Mouse (Mus musculus) mesoderm, embryonic 11.5 days (tissue): ENCODE data around the gene Prcc.
A peak's percentile ranks its signal among the peaks of the same experiment; 100 is the strongest.
"Not testable (repeated sequence)": the region's sequence is repeated elsewhere in the genome, so short reads cannot be mapped to it uniquely, and the experiment has no call there.

Experiments used
- DNase-seq: peaks from one replicate; pipeline ENCODE4 v3.0.0-alpha.2; 2012; ENCODE audit warnings: low read depth, low spot score

The Prcc gene

DNA sequence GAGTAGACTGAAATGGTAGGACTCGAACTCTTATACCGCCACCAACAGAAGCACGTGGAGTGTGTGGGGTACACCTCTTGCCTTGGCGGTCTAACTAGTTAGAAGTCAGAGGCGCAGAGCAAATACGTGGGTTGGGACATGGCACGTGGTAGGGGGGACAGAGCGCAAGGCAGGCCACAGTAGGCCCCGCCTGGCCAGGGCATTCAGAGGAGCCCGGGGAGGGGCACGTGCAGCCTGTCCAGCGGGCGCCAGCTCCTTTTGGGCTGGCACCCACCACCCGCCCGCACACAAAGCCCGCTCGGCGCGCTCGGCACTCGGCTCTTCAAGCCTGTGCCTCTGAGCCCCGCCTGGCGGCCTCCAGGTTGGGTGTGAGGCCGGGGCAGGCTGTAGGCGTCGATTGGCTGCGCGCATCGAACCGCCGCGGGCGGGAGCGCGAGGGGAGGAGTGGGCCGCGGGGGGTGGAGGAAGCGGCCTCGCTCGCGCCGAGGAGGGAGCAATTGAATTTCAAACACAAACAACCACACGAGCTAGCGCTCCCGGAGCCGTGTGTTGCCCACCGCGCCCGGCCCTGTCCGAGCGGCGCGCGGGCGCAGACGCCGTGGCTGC lies 20.6 kb upstream of the Prcc start, which contains the start of gene Hdgf:
TSS of gene Hdgf (plus strand) at position 442 of the 606 bp plus-strand sequence.
- peak; percentile 98 for DNase-seq

DNA sequence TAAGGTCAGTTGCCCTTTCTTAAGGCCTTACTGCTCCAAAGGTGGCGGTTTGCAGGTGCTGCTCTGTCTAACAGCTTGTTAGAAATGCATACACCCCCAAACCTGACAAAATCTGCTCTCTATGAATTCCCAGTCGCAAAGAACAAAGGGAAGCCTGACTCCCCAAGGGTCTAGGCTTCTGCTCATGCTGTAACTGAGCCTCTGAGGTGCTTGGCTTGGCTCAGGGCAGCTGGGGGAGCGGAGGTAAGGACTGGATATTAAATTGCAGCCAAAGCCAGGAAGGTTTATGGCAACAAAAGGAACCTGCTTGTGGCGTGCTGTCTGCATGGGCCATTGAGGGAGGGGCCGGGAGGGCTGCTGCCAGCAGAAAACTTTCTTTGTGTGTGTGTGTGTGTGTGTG lies 18.4 kb upstream of the Prcc start:
- DNase-seq = no peak

DNA sequence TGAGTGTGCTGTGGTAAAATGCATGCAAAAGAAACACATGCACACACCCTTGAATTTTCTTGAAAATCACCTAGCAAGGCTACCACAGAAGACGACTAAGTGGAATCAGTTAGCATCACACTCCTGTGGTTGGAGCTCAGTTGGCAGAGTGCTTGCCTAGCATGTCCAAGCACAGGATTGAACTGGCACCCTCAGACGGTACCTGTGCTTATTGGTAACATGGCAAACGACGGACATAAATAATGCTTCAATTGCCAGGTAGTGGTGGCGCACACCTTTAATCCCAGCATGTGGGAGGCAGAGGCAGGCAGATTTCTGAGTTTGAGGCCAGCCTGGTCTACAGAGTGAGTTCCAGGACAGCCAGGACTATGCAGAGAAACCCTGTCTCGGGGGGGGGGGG lies 16.6 kb upstream of the Prcc start:
- not testable (repeated sequence) for DNase-seq

DNA sequence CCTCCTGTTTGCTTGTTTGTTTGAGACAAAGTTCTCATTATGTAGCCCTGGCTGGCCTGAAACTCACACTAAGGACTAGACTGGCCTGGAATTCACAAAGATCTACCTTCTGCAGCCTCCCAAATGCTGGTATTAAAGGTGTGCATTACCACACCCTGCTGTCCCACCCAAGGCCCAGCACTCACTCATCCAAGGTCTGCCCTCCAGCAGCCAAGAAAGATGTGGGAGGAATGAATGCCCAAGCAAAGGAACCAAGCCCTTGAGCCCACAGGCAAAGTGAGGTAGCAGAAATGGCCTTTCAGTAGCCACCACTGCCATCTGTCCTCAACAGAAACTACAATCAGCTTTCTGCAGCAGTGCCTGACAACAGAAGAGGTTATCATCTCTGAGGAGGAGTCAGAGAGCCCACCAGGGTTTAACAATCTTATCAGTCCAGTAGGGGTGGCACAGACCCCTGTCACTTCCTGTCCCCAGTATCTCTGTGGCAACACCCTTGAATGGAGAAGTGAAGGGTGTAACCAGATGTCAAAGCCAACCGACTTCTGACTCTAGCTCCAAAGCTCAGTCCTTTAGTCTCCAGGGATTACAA lies 15.7 kb upstream of the Prcc start:
- DNase-seq = no peak

DNA sequence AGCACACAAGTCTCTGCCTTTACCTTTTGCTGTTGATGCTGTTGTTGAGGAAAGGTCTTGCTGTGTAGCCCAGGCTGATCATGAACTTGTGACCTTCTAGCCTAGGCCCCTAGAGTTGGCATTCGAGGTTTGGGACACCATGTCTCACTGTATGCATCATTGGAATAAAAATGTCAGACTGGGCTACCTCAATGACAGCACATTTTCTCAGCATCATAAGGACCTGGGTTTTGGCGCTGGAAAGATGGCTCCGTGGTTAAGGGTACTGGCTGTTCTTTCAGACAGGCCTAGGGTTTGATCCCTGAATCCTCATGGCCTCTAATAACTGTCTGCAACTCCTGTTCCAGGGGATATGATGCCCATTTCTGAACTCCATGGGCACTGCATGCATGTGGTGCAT lies 14.4 kb upstream of the Prcc start:
- DNase-seq = no peak

DNA sequence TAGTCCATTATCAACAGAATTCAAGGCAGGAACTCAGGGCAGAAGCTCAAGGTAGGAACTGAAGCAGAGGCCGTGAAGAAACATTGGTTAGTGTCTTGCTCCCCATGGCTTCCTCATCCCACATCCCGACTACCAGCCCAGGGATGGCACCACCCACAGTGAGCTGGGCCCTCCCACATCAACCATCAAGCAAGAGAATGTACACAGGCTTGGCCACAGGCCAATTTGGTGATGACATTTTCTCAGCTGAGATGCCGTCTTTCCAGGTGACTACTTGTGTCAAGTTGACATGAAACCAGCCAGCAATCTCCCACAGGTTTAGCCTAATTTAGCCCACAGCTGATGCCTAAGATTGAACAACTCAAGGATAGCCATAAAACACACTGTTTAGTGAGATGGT lies 13.9 kb upstream of the Prcc start:
- DNase-seq = no peak

DNA sequence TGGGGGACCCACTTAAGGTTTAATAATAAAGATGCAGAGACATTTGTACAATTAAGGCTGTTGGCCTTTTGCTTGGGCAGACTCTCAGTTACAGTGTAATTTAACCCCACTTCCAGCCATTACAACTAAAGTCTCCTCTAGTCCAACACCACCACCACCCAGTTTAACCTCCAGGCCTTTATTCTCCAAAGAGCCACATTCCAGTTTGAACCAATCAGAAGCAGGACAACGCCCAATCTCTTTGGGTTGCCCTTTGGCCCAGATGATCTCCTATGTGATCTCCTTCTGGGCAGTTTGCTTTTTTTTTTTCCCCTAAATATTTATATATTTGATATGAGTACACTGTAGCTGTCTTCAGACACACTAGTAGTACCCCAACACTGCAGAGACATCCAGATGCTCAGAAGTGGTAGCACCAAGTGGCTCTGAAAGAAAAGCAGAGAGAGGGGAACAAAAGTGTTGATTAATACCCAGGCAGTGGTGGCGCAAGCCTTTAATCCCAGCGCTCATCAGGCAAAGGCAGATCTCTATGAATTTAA lies 8.0 kb upstream of the Prcc start:
- DNase-seq = no peak

DNA sequence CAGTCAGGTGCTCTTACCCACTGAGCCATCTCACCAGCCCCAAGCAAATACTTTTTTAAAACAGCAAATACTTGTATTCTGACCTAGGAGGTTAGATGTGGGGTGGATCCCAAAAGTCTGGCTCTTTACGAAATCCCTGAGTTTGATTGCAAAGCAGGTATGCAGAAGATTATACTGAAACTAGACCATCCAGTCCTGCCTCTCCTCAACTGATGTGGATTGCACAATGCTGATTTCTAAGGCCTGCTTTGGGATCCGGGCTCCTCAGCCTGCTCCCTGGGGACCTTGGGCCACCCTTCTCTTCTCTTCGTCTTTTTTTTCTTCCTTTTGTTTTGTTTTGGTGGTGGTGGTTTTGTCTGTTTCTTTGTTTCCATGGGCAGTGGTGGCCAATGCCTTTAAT lies 6.1 kb upstream of the Prcc start:
- no peak for DNase-seq

DNA sequence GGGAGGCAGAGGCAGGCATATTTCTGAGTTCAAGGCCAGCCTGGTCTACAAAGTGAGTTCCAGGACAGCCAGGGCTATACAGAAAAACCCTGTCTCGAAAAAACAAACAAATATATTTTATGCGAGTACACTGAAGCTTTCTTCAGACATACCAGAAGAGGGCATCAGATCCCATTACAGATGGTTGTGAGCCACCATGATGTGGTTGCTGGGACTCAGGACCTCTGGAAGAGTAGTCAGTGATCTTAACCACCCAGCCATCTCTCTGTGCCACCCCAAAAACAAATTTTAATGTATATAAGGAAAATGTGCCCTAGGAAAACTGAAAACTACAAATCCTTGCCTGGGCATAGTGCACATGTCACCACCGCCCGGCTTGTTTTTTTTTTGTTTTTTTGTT lies 2.0 kb upstream of the Prcc start:
- not testable (repeated sequence) for DNase-seq

DNA sequence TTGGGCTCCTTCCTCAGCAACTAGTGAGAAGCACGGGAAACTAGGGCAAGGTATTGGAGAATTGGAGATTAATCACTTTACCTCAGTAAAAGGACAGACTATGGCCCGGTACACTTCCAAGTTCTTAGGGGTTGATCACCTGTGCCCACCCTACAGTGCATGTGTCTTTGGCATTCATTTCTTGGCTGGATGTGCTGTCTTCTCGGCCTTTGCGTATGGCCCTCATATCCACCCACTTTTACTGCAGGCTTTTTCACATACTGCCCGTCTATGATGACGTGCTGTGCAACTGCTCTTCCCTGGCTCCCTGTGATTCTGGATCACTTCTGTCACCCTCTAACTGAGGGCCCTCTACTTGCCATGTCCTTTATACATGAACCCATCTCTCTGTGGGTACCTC lies 1.0 kb upstream of the Prcc start:
- DNase-seq = no peak

DNA sequence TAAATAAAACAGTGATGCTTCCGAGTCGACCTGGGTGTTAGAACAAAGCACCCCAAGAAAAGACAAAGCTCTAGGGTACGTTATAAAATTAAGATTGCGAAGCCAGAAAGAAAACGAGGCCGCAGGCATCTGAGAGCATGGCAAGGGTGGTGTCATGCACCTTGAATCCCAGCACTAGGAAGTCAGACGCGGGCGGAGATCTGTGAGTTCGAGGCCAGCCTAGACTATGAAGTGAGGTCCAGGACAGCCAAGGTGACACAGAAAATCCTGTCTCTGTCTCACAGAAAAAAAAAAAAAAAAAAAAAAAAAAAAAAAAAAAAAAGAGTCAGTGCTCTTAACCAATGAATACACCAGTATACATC lies 577 bp upstream of the Prcc start:
- DNase-seq = no peak

DNA sequence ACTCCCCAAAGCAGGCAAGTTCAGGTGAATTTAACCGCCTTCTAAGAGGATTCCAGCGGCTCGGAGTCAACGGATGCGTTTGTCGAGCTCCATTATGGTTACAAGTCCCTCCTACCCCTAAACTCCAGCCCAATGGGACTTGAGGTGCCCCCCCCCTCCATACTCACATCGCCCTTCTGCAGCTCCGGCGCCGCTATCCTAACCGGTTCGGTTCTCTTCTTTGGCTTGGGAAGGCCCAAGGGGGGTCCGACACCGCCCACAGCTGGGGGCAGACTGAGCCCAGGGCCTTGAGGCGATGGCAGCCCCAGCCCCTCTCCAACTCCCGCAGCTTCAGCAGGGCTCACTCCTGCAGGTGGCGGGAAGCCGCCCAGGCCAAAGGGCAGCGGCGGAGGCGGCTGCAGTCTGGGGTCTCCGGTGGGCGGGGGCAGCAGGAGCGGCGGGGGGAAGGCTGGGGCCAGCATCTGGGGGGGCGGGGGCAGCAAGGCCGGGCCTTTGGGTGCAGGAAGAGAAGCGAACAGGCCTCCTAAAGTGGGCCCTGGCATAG lies 628 bp downstream of the Prcc start:
- peak; percentile 48 for DNase-seq

DNA sequence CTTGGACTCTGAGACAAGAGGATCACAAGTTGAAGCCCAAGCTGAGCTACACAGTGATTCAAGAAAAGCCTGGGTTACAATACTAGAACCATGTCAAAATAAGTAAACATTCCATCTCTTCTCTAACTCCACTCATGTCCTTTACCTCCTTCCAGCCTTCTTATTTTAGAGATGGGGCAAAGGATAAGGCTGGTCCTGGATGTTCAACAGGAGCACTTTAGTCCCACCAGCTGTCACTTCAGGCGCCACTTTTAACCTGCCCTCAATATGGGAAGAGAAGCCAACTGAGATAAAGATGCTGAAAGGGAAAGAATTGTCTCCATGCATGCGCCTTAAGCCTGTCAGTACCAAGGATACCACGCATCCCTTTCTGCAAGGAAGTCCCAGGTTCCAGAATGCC lies 1.1 kb downstream of the Prcc start:
- DNase-seq = no peak

DNA sequence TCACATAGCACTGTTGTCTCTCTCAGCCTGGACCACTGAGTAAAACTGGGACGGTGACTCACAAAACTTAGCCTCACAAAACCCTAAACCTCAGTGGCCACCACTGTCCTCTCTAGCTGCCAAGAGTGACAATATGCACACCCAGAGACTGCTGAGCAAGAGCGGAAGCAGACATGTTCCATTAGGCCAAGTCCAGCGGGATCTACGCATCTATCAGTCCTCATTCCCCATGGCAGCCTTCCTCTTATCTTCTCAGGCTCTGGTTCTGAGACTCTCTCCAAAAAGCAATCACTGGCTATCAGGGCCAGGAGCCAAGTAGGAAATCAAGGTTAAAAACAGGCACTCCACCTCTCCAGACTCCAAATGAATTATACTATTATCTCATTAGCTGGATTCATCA lies 7.7 kb downstream of the Prcc start:
- DNase-seq = no peak

DNA sequence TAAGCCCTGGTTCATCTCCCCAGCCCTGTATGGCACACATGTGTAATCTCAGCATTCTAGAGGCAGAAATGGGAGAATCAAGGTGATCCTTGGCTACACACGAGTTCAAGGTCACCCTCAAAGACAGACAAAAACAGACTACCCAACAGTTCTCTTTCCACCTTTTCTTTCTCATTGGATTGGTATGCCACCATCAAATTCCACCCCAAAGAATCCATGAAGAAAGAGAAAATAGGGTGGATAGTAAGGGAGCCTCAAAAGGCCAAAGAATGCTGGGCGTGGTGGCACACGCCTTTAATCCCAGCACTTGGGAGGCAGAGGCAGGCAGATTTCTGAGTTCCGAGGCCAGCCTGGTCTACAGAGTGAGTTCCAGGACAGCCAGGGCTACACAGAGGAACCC lies 21.3 kb downstream of the Prcc start:
- not testable (repeated sequence) for DNase-seq

DNA sequence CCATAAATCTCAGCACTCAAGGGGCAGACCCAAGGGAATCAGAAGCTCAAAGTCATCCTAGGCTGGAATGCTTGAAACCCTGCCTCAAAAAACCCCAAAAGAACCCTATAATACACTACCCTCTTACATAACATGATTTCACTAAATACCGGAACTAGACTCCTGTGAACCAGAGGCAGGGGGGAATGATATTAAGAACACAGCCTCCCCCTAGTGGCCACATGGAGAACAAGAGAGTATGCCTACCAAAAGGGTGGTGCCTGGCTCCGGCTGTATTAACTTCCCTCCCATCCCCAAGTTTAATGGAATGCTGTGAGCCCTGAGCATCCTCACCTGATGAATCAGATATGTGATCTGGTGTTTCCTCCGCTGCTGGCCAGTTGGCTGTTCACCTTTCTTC lies 25.6 kb downstream of the Prcc start:
- peak; percentile 74 for DNase-seq

DNA sequence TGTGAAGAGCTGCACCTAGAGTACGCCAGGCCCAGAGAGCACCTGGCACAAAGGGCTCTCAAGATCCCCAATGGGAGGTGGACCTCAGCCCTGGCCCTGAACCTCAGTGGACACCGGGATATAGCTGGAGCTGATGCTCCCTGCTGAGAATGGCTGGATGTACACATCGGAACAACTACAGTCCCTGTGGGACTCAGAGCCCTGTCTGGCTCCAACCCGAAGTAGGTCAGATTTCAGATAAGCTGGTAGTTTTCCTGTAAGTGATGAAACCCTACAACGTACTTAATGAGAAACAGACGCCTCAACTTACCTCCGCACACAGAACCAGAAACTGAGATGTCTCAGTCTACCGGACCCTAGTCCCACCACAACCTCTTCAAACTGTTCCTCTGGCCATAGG lies 27.7 kb downstream of the Prcc start:
- DNase-seq = no peak

DNA sequence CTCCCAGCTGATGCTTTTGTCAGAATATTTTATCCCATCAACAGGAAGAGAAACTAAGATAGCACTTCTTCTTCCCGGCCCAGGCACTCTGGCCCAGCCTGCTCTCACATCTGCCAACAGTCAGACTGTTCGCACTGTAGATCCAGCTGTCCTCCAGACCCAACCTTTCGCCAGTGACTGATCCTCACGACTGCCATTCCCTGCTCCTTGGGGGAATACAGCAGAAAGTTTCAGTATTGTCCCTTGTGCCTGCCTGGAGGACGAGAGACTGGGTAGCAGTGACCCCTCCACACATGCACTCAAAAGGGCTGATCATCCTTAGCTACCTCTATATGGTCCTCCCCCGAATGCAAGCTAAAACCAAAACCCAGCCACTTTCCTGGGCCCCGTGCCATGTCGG lies 29.5 kb downstream of the Prcc start:
- DNase-seq = no peak

DNA sequence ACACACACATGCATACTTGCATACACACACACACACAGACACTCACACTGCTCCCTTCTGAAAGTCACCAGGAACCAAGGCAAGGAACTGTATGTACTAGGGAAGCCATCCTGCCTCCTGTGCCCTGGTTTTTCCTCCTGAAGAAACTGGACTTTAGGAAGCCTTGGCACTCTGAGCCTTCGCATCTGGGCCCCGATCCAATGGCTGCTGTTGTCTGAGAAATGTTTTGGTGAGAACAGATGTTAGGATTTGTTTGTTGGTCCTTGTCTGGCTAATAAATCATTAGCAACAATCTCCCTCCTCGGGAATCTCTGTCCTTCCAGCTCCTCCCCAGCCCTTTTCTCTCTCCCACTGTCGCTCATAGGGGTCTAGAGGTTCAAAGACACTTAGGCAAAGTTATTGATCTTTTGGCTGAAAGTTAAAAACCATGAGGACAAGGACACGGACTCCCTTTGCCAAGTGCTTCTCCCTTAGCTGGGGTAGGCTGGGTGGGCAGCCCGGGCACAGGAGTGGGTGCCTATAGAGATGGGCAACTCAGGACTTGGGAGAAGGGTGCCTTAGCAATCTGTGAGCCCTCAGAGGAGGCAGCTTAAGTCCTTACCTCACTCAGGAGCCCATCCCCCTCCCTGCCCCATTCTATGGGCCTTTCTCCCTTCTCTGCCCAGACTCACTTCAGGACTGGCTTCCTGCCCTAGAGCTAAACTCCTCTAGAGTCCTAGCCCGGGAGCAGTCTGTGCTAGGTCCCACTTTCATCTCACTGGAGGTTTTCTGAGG lies 30.4 kb downstream of the Prcc start:
- DNase-seq = no peak

DNA sequence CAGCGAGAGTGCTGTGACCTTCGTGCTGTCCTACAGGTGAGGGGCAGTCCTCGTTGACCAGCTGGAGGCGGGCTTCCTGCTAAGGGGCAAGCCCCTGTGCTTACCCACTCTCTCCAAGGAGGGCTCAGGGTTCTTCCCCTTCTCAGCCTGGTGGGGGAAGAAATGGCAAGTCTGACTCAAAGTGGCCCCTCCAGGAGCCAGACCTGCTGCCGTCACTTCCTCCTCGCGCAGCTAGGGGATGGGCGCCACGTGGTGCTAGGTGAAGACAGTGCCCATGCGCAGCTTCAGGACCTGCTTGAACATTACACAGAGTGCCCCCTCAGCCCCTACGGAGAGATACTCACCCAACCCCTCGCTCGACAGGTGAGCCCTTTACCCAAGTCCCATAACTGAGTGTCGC lies 36.3 kb downstream of the Prcc start:
- DNase-seq = no peak

DNA sequence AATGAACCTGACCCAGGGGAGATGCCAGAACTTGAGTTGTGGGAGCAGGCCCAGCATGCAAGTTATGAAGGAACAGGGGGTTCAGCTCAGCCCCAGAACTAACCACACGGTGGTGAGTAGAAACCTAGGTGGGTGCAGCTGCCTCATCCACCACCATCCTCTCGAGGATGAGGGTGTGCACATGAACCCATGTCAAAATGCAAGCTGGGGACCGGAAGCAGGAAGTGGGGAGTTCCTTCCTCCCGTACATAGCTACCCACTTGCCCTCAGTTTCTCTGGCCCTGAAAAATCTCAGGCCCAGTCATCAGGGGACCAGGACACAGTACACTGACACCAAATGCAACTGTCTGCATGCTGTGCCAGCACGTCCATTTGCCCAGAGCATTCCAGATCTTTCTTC lies 37.7 kb downstream of the Prcc start:
- DNase-seq = no peak

DNA sequence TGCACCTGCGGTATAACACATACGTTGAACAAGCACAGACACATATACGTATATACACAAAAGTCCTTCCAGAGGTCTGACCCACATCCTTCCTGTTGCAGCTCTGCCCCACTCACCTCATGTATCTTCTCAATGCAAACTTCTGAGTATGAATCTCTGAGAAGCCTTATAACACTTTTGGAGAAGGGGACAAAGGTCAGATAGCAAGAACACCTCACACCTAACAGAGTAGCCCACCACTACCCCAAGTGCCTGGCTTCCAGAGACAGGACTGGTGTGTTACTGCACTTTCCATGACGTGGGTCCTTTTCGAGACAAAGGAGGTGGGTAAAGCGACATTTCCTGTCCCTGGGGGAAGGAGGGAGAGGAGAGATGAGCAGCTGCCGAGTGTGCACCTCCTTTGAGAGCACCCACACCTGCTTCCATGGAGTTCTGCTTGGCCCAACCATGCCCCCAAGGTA lies 38.7 kb downstream of the Prcc start, which contains the start of gene Sh2d2a:
TSS of gene Sh2d2a (plus strand) at position 106 of the 461 bp plus-strand sequence.
- no peak for DNase-seq
